Mouse (Mus musculus) heart, embryonic 12.5 days (tissue): ENCODE data around the gene Prps2. TPM values are rescaled to one million over a fixed set of nuclear protein-coding genes. Genes with fewer than 3 reads are reported as not detected.
"Not testable (repeated sequence)": the region's sequence is repeated elsewhere in the genome, so short reads cannot be mapped to it uniquely, and the experiment has no call there.

Experiments used
- ATAC-seq: fragments of 200-750 bp; cut with Nextera tagmentation; 2 replicates; pipeline ENCODE4 v1.8.0; 2017; ENCODE audit warnings: moderate TSS enrichment, moderate library complexity; ENCODE audit not compliant: insufficient number of reproducible peaks, low FRiP score
- H3K27ac ChIP-seq: fragments of 300-500 bp; sonication (generic); 2 replicates; pipeline ENCODE4 v1.5.1; 2016; ENCODE audit warnings: mild to moderate bottlenecking, moderate library complexity; ENCODE audit not compliant: poor library complexity, severe bottlenecking
- H3K27me3 ChIP-seq: fragments of 300-500 bp; sonication (generic); replicated peaks from 2 replicates; pipeline ENCODE4 v1.6.1; 2016; ENCODE audit warnings: mild to moderate bottlenecking, moderate library complexity
- H3K36me3 ChIP-seq: fragments of 300-500 bp; sonication (generic); 2 replicates; pipeline ENCODE4 v1.6.1; 2016; ENCODE audit warnings: mild to moderate bottlenecking, moderate library complexity
- H3K4me1 ChIP-seq: fragments of 300-500 bp; sonication (generic); replicated peaks from 2 replicates; pipeline ENCODE4 v1.6.1; 2016; ENCODE audit warnings: mild to moderate bottlenecking
- H3K4me2 ChIP-seq: fragments of 300-500 bp; sonication (generic); 2 replicates; pipeline ENCODE4 v1.6.1; 2016; ENCODE audit warnings: mild to moderate bottlenecking, moderate library complexity
- H3K4me3 ChIP-seq: fragments of 300-500 bp; sonication (generic); 2 replicates; pipeline ENCODE4 v1.5.1; 2016; ENCODE audit warnings: mild to moderate bottlenecking
- H3K9ac ChIP-seq: fragments of 300-500 bp; sonication (generic); 2 replicates; pipeline ENCODE4 v1.6.1; 2016; ENCODE audit warnings: mild to moderate bottlenecking, moderate library complexity
- H3K9me3 ChIP-seq: fragments of 300-500 bp; sonication (generic); replicated peaks from 2 replicates; pipeline ENCODE4 v1.6.1; 2016; ENCODE audit warnings: mild to moderate bottlenecking, moderate library complexity
- WGBS: fragments of 180-500 bp; shearing (Covaris S2); methylation state at CpG from one replicate; pipeline ENCODE4 v1.1.7; 2016; 5-methylcytosine and 5-hydroxymethylcytosine counted together
- polyA plus RNA-seq: library from polyadenylated mRNA; unstranded; fragments of >200 nt; fragmentation: Nextera tagmentation; extraction: Ambion mirVana; gene quantifications from 2 replicates; pipeline ENCODE4 v1.2.1, GENCODE M21; 2016

Gene Prps2
- polyA plus RNA-seq, 1 experiment from 2014 or later: 41.9 TPM

GRCm38 (mm10) chrX:167328519-167328918 is 54.0 kb downstream of the Prps2 start:
- no peaks in the 10 kb centered on the region for H3K9me3 ChIP-seq
- ATAC-seq: no peak
- H3K4me1 ChIP-seq: 0 out of 2 replicates have a peak, but pooled peaks cover 4% of the 10 kb centered on the region
- WGBS: 77% methylated on average over 3 of the region's 3 CpGs
- no peak overlapping the region for H3K4me3 ChIP-seq
- H3K27me3 ChIP-seq: no peaks in the 10 kb centered on the region
- no peak overlapping the region for H3K4me2 ChIP-seq
- H3K27ac ChIP-seq: no peak overlapping the region
- H3K36me3 ChIP-seq: no peaks in the 10 kb centered on the region
- H3K9ac ChIP-seq: no peak overlapping the region

DNA sequence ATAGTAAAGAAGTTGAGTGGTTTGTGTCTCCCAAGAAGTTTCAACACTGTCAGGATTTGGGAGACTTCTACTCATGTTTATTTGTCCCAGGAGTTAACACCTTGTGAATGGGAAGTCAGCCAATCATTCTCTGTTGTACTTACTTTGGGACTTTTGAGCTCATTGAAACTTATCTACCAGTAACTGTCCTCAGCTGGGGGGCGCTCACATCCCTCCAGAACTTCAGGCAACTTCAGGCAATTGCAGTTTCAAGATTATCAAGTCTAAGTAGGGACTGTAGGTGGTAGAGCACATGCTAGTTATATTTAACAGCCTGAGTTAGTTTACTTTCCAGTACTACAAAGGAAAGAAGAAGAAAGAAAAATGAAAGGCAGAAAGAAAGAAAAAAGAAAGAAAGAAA is 58.8 kb downstream of the Prps2 start:
- no peak overlapping the region for H3K4me2 ChIP-seq
- no peak for ATAC-seq
- no peak overlapping the region for H3K27ac ChIP-seq
- WGBS: 31% methylated on average over 1 of the region's 1 CpGs
- no peaks in the 10 kb centered on the region for H3K27me3 ChIP-seq
- no peak overlapping the region for H3K4me3 ChIP-seq
- H3K9me3 ChIP-seq: no peaks in the 10 kb centered on the region
- H3K4me1 ChIP-seq: no peaks in the 10 kb centered on the region
- no peak overlapping the region for H3K9ac ChIP-seq
- H3K36me3 ChIP-seq: no peaks in the 10 kb centered on the region

GRCm38 (mm10) chrX:167321233-167321806 is 61.2 kb downstream of the Prps2 start:
- no peak for ATAC-seq
- H3K4me1 ChIP-seq: no peaks in the 10 kb centered on the region

GRCm38 (mm10) chrX:167318819-167319396 is 63.6 kb downstream of the Prps2 start:
- Histone ChIP-seq H3K27ac (no peak overlapping the region), H3K9ac (no peak overlapping the region), H3K9me3 (no peaks in the 10 kb centered on the region), H3K27me3 (no peaks in the 10 kb centered on the region), H3K4me2 (no peak overlapping the region), H3K36me3 (no peaks in the 10 kb centered on the region), H3K4me3 (no peak overlapping the region), H3K4me1 (no peaks in the 10 kb centered on the region)
- no peak for ATAC-seq
- 49% methylated on average over 4 of the region's 4 CpGs for WGBS

More at GRCm38 (mm10) chrX:167321233-167321806, 61.2 kb downstream of the Prps2 start:
- Histone ChIP-seq H3K27ac (no peak overlapping the region), H3K9ac (no peak overlapping the region), H3K4me3 (no peak overlapping the region), H3K27me3 (no peaks in the 10 kb centered on the region), H3K4me2 (no peak overlapping the region), H3K36me3 (no peaks in the 10 kb centered on the region), H3K9me3 (no peaks in the 10 kb centered on the region)
- WGBS: 55% methylated on average over 4 of the region's 4 CpGs

DNA sequence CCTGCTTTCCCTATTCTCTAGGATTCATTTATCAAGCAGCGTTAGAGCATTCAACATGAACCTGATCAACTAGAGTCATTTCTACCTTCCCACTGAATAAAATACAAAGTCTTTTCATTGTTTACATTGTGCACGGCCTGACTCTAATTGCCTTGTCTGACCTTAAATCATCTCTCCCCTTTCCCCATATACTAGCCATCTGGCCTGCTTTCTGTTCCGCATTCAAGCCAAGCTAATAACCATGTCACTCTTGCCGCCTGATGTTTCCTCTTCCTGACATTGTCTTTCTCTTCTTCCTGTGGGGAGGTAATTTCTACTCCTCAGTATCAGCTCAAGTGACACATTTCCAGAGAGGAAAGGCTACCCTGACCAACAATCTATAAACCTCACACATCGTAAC is 66.8 kb downstream of the Prps2 start:
- Histone ChIP-seq H3K36me3 (no peaks in the 10 kb centered on the region), H3K4me2 (no peak overlapping the region), H3K27me3 (no peaks in the 10 kb centered on the region), H3K4me1 (no peaks in the 10 kb centered on the region), H3K4me3 (no peak overlapping the region), H3K9me3 (no peaks in the 10 kb centered on the region), H3K9ac (no peak overlapping the region), H3K27ac (no peak overlapping the region)
- 67% methylated on average over 5 of the region's 5 CpGs for WGBS
- ATAC-seq: no peak

GRCm38 (mm10) chrX:167315093-167315726 is 67.3 kb downstream of the Prps2 start:
- Histone ChIP-seq H3K27ac (no peak overlapping the region), H3K4me2 (no peak overlapping the region), H3K9ac (no peak overlapping the region), H3K4me3 (no peak overlapping the region), H3K36me3 (no peaks in the 10 kb centered on the region), H3K4me1 (no peaks in the 10 kb centered on the region), H3K9me3 (no peaks in the 10 kb centered on the region), H3K27me3 (no peaks in the 10 kb centered on the region)
- no peak for ATAC-seq
- 64% methylated on average over 4 of the region's 4 CpGs for WGBS

DNA sequence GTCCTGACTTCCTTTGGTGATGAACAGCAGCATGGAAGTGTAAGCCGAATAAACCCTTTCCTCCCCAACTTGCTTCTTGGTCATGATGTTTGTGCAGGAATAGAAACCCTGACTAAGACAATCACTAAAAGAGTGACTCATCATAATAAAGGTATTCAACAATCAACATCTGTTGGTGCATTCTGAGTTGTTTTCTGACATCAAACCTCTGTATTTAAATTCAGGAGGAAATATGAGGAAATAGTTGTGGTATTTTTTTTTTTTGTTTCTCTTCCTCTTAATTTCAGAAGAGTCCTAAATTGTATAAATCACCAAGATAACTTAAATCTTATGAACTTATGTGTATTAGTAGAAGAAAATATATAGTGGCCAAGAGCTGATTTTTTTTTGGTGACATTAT is 80.5 kb downstream of the Prps2 start:
- not testable (repeated sequence) for H3K9me3 ChIP-seq, H3K36me3 ChIP-seq, H3K4me3 ChIP-seq, H3K4me1 ChIP-seq, H3K9ac ChIP-seq, H3K27me3 ChIP-seq, H3K27ac ChIP-seq, H3K4me2 ChIP-seq, ATAC-seq
- 86% methylated on average over 1 of the region's 1 CpGs for WGBS

Other genes starting within 250 kb of the Prps2 start
- 3,404 and 3,505 TPM in 2 replicates for gene Tmsb4x, start 173.4 kb downstream of the Prps2 start, polyA plus RNA-seq
- 0.12 and 0.27 TPM in 2 replicates for gene Tlr8, start 118.4 kb downstream of the Prps2 start, polyA plus RNA-seq
- gene Tlr7, start 52.2 kb downstream of the Prps2 start, polyA plus RNA-seq: 0.28 and 0.42 TPM in 2 replicates